Mouse (Mus musculus): ENCODE data around the gene Ddo.

The Ddo gene

GRCm38 (mm10) chr10:40629656-40630311 is at the start of gene Ddo:
TSS of gene Ddo (plus strand) at chr10:40630011.
- peak; percentile 22 to 51 for DNase-seq

DNA sequence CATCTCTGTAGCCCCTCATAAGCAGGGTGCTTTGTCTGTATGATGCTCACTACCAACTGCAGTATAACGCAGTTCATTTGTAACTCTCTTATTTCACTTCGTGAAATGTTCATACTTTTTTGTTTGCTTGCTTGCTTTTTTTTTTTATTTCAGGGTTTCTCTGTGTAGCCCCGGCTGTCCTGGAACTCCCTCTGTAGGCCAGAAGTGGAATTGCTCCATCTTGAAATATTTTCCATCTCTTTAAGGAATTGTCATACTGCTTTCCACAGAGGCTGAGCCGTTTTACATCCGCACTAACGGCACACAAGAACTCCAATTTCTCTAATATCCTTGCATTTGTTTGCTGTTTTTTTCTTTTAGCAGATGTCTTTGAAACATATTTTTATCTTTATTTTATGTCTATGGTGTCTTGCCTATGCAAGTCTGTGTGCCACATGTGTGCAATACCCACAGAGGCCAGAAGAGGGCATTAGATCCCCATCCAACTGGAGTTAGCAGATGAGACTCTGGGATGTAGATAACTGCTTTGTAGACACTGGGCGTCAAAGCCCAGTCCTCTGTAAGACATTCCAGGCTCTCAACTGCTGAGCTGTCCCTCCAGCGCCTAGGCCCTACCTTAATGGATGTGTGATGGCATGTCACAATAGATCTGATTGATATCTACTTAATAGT is 46.1 kb upstream of the Ddo start:
- peak; percentile 57 to 59 for DNase-seq

GRCm38 (mm10) chr10:40592186-40592585 is 37.6 kb upstream of the Ddo start:
- no peak for DNase-seq

- DNase-seq: no peak
Measured at GRCm38 (mm10) chr10:40597177-40597576, 32.6 kb upstream of the Ddo start.

- no peak for DNase-seq
Measured at GRCm38 (mm10) chr10:40604706-40605394, 25.0 kb upstream of the Ddo start.

- no peak for DNase-seq
Measured at GRCm38 (mm10) chr10:40617973-40618372, 11.8 kb upstream of the Ddo start.

DNA sequence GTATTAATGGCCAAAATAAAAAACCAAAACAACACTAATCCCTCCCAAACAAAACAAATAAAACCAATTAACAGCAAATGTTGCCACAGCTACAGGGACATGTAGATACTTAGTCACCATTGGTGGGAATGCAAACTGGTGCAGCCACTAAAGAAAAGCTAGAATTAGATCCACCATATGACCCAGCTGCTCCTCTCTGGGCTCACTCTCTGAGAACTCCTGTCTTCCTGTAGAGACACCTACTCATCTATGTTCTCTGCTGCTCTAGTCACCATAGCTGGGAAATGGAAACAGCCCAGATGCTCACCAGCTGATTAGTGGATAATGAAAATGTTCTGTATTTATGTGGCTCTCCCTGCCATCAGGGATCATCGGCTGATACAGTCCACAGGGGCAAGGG is 10.1 kb upstream of the Ddo start:
- DNase-seq: no peak

DNA sequence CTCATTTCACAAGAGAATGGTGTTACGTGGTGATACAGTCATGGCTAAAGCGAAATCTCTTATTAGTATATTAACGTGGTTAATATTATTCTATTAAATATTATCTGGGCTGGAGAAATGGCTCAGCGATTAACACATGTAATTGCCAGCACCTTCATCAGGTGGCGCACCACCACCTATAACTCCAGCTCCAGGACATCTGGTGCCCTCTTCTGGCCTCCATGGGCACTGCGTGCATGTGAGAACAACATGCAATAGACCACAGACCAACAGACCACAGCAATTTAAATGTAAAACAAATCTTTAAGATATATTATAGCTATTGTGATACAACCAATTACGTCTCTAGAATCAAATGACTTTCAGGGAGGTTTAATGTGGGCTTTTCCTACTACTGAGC is 671 bp upstream of the Ddo start:
- peak; percentile 73 to 79 for DNase-seq

DNA sequence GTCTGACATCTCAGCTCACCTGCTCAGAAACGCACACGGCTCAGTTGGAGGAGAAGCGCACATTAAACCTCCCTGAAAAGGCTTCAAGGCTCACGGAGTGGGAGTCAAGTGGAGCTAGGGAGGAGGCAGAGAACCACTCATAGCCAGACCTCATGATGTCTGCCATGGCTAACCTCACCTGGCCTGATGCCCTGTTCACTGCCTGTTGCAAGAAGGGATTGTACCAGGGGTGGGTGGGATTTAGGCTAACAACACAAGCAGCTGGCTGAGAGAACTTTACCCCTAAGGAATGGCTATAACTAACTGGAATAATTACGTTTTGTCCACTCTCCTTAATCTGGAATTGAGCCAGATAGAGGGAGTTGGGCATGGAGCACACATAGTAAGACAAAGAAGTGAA is 646 bp downstream of the Ddo start:
- DNase-seq: peak; percentile 46 to 68

- DNase-seq: peak in 1 of 2 experiments; percentile 29
Measured at GRCm38 (mm10) chr10:40630961-40631360, 1.1 kb downstream of the Ddo start.

- DNase-seq: no peak
Measured at GRCm38 (mm10) chr10:40632087-40632486, 2.3 kb downstream of the Ddo start.

DNA sequence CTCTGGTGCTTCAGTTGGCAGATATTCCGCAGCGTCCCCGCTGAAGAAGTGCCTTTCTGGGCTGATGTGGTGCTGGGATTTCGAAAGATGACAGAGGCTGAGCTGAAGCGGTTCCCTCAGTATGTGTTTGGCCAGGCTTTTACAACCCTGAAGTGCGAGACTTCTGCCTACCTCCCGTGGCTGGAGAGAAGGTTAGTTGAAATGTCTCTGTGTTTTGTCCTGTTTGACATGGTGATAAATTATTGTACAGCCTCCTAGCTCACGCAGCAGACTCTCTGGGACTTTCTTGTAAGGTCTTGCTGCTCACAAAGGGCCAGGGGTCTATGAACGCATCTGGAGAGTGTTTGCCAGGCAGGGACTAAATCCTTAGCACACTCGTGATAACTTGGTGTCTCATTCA is 7.5 kb downstream of the Ddo start:
- DNase-seq: no peak

GRCm38 (mm10) chr10:40638276-40638675 is 8.5 kb downstream of the Ddo start:
- DNase-seq: peak; percentile 67 to 76

GRCm38 (mm10) chr10:40638823-40639819 is 9.3 kb downstream of the Ddo start:
- DNase-seq: peak; percentile 43 to 64

- DNase-seq: no peak
Measured at GRCm38 (mm10) chr10:40640406-40640805, 10.6 kb downstream of the Ddo start.

- no peak for DNase-seq
Measured at GRCm38 (mm10) chr10:40641901-40642300, 12.1 kb downstream of the Ddo start.

- no peak for DNase-seq
Measured at GRCm38 (mm10) chr10:40643126-40643525, 13.3 kb downstream of the Ddo start.

- DNase-seq: no peak
Measured at GRCm38 (mm10) chr10:40644456-40644855, 14.6 kb downstream of the Ddo start.

GRCm38 (mm10) chr10:40645346-40645745 is 15.5 kb downstream of the Ddo start:
- no peak for DNase-seq

GRCm38 (mm10) chr10:40648776-40649175 is 19.0 kb downstream of the Ddo start:
- no peak for DNase-seq

- DNase-seq: no peak
Measured at GRCm38 (mm10) chr10:40649634-40650033, 19.8 kb downstream of the Ddo start.

DNA sequence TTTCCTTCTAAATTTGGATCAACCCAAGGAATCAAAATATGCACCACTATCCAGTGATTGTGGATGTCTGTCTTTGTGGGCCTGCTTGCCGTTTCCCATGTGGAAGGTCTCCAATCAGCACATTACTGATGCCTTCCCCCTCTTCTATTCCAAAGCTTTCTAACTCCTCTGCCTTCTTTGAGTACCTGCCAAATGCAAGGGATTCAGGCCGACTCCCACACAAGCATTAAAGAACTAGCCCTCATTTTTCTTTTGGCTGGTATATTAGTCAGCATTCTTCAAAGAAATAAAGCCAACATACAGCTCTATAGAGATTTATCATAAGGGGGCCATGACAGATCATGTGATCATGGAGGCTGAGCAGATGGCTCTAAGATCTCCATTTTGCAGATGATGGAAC is 21.9 kb downstream of the Ddo start:
- DNase-seq: no peak

DNA sequence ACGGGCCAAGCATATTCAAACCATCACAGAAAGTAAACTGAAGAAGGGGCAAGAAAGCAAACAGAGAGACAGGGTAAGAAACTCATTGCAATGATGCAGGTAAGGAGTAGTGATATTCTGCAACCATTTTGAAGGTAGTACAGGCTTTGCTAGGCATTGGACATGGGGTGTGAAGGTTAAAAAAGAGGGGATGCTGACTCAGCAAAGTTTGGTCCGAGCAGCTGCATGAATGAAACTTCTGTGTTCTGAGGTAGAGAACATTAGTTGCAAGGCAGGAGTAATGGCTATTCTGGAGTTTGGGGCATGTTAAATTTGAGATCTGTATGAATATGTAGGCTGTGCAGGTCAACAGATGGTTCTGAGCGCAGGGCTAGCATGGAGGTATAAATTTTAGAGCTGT is 35.5 kb downstream of the Ddo start:
- no peak for DNase-seq
